Mouse (Mus musculus) forebrain, embryonic 11.5 days (tissue): Measurements from ENCODE around the gene Pde4d. TPM values are rescaled to one million over a fixed set of nuclear protein-coding genes. Genes with fewer than 3 reads are reported as not detected.

Experiments used
- ATAC-seq: fragments of 200-750 bp; cut with Nextera tagmentation; replicated peaks from 2 replicates; pipeline ENCODE4 v1.8.0; 2017; ENCODE audit warnings: moderate TSS enrichment; ENCODE audit not compliant: low FRiP score
- DNase-seq: peaks from one replicate; pipeline ENCODE4 v3.0.0-alpha.2; 2017; ENCODE audit warnings: low spot score
- H3K27ac ChIP-seq: fragments of 300-500 bp; sonication (generic); 2 replicates; pipeline ENCODE4 v1.5.1; 2014; ENCODE audit warnings: low read depth, low read length
- H3K27me3 ChIP-seq: fragments of 300-500 bp; sonication (generic); 2 replicates; pipeline ENCODE4 v1.6.1; 2014; ENCODE audit warnings: mild to moderate bottlenecking, low read length, mixed read lengths; ENCODE audit not compliant: control insufficient read depth, insufficient read depth
- H3K36me3 ChIP-seq: fragments of 300-500 bp; sonication (generic); 2 replicates; pipeline ENCODE4 v1.6.1; 2014; ENCODE audit warnings: mild to moderate bottlenecking, low read length, moderate library complexity, mixed read lengths; ENCODE audit not compliant: control insufficient read depth, insufficient read depth
- H3K4me1 ChIP-seq: fragments of 300-500 bp; sonication (generic); replicated peaks from 2 replicates; pipeline ENCODE4 v1.6.1; 2014; ENCODE audit warnings: low read length, mixed read lengths; ENCODE audit not compliant: control insufficient read depth, insufficient read depth
- H3K4me2 ChIP-seq: fragments of 300-500 bp; sonication (generic); 2 replicates; pipeline ENCODE4 v1.6.1; 2014; ENCODE audit warnings: low read depth, mild to moderate bottlenecking, low read length, moderate library complexity, mixed read lengths; ENCODE audit not compliant: severe bottlenecking
- H3K4me3 ChIP-seq: fragments of 300-500 bp; sonication (generic); 2 replicates; pipeline ENCODE4 v1.5.1; 2014; ENCODE audit warnings: low read depth, low read length
- H3K9ac ChIP-seq: fragments of 300-500 bp; sonication (generic); 2 replicates; pipeline ENCODE4 v1.6.1; 2014; ENCODE audit warnings: low read length
- H3K9me3 ChIP-seq: fragments of 300-500 bp; sonication (generic); 2 replicates; pipeline ENCODE4 v1.6.1; 2016; ENCODE audit warnings: low read length, mixed read lengths; ENCODE audit not compliant: control insufficient read depth
- WGBS: fragments of 180-500 bp; shearing (Covaris S2); extraction: QIAGEN DNeasy Blood & Tissue Kit; methylation state at CpG from one replicate; pipeline ENCODE4 v1.1.7; 2014; 5-methylcytosine and 5-hydroxymethylcytosine counted together
- polyA plus RNA-seq: library from polyadenylated mRNA; unstranded; fragments of >200 nt; fragmentation: Nextera tagmentation; extraction: Ambion mirVana; gene quantifications from 2 replicates; pipeline ENCODE4 v1.2.1, GENCODE M21; 2014

Pde4d gene
- polyA plus RNA-seq, 1 experiment from 2014 or later = 11.9 TPM

GRCm38 (mm10) chr13:108467046-108467445, 17.3 kb downstream of the Pde4d start:
- Histone ChIP-seq H3K27me3 (no peaks in the 10 kb centered on the region), H3K36me3 (no peaks in the 10 kb centered on the region), H3K9ac (no peak overlapping the region), H3K4me2 (no peak overlapping the region), H3K4me3 (no peak overlapping the region), H3K4me1 (no peaks in the 10 kb centered on the region), H3K27ac (no peak overlapping the region), H3K9me3 (no peaks in the 10 kb centered on the region)
- DNase-seq (no peak), ATAC-seq (no peak)
- 77% methylated on average over 1 of the region's 1 CpGs for WGBS

- Histone ChIP-seq H3K27me3 (no peaks in the 10 kb centered on the region), H3K36me3 (no peaks in the 10 kb centered on the region), H3K9me3 (no peaks in the 10 kb centered on the region), H3K9ac (no peak overlapping the region), H3K27ac (no peak overlapping the region), H3K4me1 (no peaks in the 10 kb centered on the region), H3K4me2 (no peak overlapping the region), H3K4me3 (no peak overlapping the region)
- 89% methylated on average over 3 of the region's 3 CpGs for WGBS
- DNase-seq = no peak
- no peak for ATAC-seq
These were observed 30.7 kb downstream of the Pde4d start for GRCm38 (mm10) chr13:108480451-108480850.

GRCm38 (mm10) chr13:108485036-108485435, 35.3 kb downstream of the Pde4d start:
- 85% methylated on average over 6 of the region's 6 CpGs for WGBS
- Histone ChIP-seq H3K9ac (no peak overlapping the region), H3K4me1 (no peaks in the 10 kb centered on the region), H3K4me3 (no peak overlapping the region), H3K4me2 (no peak overlapping the region), H3K27ac (no peak overlapping the region), H3K36me3 (no peaks in the 10 kb centered on the region), H3K9me3 (no peaks in the 10 kb centered on the region), H3K27me3 (no peaks in the 10 kb centered on the region)
- DNase-seq (no peak), ATAC-seq (no peak)

DNA sequence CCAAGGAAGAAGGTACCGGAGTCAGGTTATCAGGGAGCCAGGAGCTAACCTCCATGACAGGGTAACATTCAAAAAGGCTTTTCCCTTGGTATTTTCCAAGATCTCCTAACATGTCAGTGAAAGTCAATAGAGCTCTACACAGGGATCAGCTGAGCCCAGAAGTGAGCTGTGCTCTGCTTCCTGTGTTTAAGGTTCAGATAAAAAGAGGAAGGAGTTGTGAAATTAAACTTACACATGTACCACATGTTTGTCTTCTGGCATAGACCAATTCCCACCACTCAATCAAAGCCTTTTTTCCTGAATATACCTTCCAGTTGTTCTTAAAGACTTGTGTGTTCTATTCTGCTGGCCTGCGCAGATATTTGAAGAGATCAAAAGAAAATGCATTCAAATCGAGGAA, 37.3 kb downstream of the Pde4d start:
- 82% methylated on average over 3 of the region's 3 CpGs for WGBS
- Histone ChIP-seq H3K4me2 (no peak overlapping the region), H3K27ac (no peak overlapping the region), H3K36me3 (no peaks in the 10 kb centered on the region), H3K9me3 (no peaks in the 10 kb centered on the region), H3K27me3 (no peaks in the 10 kb centered on the region), H3K4me3 (no peak overlapping the region), H3K9ac (no peak overlapping the region), H3K4me1 (no peaks in the 10 kb centered on the region)
- no peak for DNase-seq
- no peak for ATAC-seq

DNA sequence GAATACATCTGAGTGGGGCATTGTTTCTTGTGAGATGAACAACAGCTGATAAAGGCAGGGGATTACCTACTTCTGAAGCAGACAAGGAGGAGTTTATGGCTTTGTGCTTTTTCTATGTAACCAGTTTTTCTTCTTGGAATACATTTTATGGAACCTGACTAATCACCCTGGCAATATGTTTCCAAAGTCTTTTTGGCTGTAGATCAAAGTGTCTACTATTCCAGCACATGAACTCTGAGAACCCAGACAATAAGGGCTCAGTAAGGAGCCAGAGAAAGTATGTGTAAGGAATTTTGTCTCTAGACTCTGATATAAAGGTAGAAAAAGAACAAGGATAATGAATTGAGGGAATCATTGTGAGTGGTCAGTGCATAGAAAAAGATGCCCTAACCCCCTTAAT, 40.1 kb downstream of the Pde4d start:
- no peaks in the 10 kb centered on the region for H3K9me3 ChIP-seq
- no peak overlapping the region for H3K4me3 ChIP-seq
- no peak for ATAC-seq
- no peak for DNase-seq
- no peak overlapping the region for H3K9ac ChIP-seq
- no peak overlapping the region for H3K4me2 ChIP-seq
- H3K36me3 ChIP-seq = no peaks in the 10 kb centered on the region
- H3K4me1 ChIP-seq = no peaks in the 10 kb centered on the region
- no peaks in the 10 kb centered on the region for H3K27me3 ChIP-seq
- no peak overlapping the region for H3K27ac ChIP-seq

DNA sequence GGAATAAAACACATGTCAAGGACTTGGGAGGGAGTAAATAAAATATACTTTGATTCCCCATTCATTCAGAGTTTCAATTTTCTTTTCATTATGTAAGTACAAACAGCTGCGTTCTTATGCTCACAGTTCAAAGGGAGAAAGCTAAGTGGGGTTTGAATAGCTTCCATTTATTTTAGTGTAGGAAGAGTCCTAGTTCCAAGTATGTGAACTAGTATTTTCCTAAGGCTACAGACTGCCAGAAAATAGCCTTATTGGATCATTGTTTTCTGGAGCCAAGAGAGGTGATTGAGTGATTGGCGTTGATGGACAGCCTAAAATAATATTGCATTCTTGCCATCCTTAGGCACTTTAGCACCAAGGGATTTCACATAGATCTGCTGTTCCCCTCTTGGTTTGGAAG, 41.1 kb downstream of the Pde4d start:
- Histone ChIP-seq H3K4me2 (no peak overlapping the region), H3K9me3 (no peaks in the 10 kb centered on the region), H3K27me3 (no peaks in the 10 kb centered on the region), H3K4me3 (no peak overlapping the region), H3K36me3 (no peaks in the 10 kb centered on the region), H3K27ac (no peak overlapping the region), H3K4me1 (no peaks in the 10 kb centered on the region), H3K9ac (no peak overlapping the region)
- no peak for DNase-seq
- 85% methylated on average over 2 of the region's 2 CpGs for WGBS
- no peak for ATAC-seq

DNA sequence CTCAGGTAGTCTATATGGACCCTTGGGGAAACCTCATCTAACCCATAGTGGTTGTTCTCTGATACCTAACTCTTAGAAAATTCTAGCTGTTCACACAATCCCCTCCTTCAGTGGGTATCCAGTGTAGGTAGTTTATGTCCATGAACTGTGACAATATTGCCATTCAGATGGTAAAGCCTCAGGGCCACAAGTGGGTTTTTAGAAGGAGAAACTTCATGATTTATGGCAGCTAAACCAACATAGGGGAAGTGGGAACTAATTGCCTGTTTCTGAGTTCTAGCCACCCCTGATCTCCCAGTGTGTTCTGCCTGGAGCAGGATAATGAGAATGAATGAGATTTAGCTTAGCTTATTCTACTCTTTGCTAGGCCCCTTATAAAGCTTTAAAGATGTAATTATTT, 43.1 kb downstream of the Pde4d start:
- ATAC-seq (no peak), DNase-seq (no peak)
- Histone ChIP-seq H3K9ac (no peak overlapping the region), H3K4me2 (no peak overlapping the region), H3K9me3 (no peaks in the 10 kb centered on the region), H3K4me1 (no peaks in the 10 kb centered on the region), H3K27ac (no peak overlapping the region), H3K4me3 (no peak overlapping the region), H3K27me3 (no peaks in the 10 kb centered on the region), H3K36me3 (no peaks in the 10 kb centered on the region)

DNA sequence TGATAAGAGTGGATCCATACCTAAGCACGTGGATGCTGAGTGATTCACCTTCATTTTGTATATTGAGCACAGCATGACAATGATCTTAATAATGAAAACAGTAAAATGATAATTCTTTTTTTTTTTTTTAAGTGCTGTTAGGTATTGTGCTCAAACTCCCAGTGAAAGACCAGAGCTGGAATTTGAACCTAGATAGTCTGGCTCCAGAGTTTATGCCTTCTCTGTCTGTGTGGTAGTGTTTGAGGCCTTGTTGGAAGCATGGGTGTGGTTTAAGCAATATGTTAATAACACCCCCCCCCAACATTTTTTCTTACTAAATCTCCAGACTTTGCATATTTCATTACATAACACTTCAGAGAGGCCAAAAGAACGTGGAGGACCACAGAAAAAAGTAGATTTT, 44.6 kb downstream of the Pde4d start:
- Histone ChIP-seq H3K4me3 (no peak overlapping the region), H3K36me3 (no peaks in the 10 kb centered on the region), H3K27me3 (no peaks in the 10 kb centered on the region), H3K4me1 (no peaks in the 10 kb centered on the region), H3K4me2 (no peak overlapping the region), H3K27ac (no peak overlapping the region), H3K9me3 (no peaks in the 10 kb centered on the region), H3K9ac (no peak overlapping the region)
- ATAC-seq (no peak), DNase-seq (no peak)
- WGBS = 80% methylated on average over 2 of the region's 2 CpGs

GRCm38 (mm10) chr13:108497768-108498167, 48.0 kb downstream of the Pde4d start:
- H3K4me1 ChIP-seq = no peaks in the 10 kb centered on the region
- no peak overlapping the region for H3K4me2 ChIP-seq

More at GRCm38 (mm10) chr13:108497768-108498167, 48.0 kb downstream of the Pde4d start:
- Histone ChIP-seq H3K9me3 (no peaks in the 10 kb centered on the region), H3K36me3 (no peaks in the 10 kb centered on the region), H3K9ac (no peak overlapping the region), H3K27me3 (no peaks in the 10 kb centered on the region), H3K4me3 (no peak overlapping the region), H3K27ac (no peak overlapping the region)
- no peak for ATAC-seq
- DNase-seq = no peak
- WGBS = 83% methylated on average over 8 of the region's 8 CpGs
